Mouse (Mus musculus): Measurements from ENCODE around the gene Pbx3. TPM values are rescaled to one million over a fixed set of nuclear protein-coding genes. Genes with fewer than 3 reads are reported as not detected.

Pbx3 gene
- polyA plus RNA-seq, 1 experiment = 3.2 TPM

DNA sequence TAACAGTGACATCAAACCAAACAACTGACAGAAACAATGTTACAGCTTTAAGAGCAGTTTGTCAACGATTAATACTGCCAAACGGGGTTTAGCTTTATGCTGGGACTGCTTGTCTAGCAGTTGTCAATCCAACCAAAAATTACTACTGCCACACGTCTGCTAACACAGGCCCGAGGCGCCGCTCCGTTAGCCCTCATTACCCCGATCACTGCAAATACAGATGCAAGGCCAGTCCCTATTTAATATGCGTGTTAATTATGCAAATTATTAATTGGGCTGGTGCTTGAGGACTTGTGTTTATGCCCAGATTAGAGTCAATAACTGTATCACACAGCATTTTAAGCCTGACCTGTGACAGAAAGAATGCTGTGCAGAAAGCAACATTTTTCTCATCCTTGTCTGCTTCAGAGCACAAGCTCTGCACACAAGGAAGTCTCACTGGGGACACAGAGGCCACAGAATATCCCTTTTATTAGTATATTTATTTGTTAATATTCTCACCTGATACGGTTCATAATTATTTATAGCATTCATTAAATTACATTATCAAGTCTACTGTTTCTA is 97.2 kb downstream of the Pbx3 start:
- Histone ChIP-seq H3K27me3 (ENCODE audit: control insufficient read depth, insufficient read depth, low read length) (no peaks in the 10 kb centered on the region), H3K4me1 (replicated peaks; ENCODE audit: control insufficient read depth, insufficient read depth, low read length) (no peaks in the 10 kb centered on the region), H3K36me3 (ENCODE audit: control insufficient read depth, insufficient read depth, low read length) (no peaks in the 10 kb centered on the region), H3K4me3 (ENCODE audit: control insufficient read depth, insufficient read depth, low read length) (no peak overlapping the region), H3K27ac (ENCODE audit: control insufficient read depth, insufficient read depth, low read length) (no peak overlapping the region)
- WGBS = 97% methylated on average over 10 of the region's 10 CpGs
- DNase-seq = no peak
- TF ChIP-seq POLR2A (IDR thresholded peaks at IDR 0.05; ENCODE audit: control insufficient read depth, extremely low read depth, insufficient read depth, low read length, poor library complexity) = no peak
- TF ChIP-seq CTCF (IDR thresholded peaks at IDR 0.05; ENCODE audit: borderline replicate concordance, control insufficient read depth, extremely low read depth, insufficient read depth, low read length, poor library complexity) = no peak

DNA sequence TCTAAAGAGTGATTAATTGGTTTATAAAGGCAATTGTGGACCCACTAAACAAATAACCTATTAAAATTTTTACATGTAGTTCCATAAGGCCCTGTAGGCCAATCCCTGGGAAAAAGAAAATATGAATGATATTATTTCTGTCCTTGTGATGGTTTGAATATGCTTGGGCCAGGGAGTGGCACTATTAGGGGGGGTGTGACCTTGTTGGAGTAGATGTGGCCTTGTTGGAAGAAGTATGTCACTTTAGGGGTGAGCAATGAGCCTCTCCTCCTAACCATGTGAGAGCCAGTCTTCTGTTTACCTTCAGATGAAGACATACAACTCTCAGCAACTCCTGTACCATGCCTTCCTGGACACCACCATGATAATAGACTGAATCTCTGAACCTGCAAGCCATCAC is 110.9 kb downstream of the Pbx3 start:
- TF ChIP-seq CTCF (IDR thresholded peaks at IDR 0.05; ENCODE audit: borderline replicate concordance, control insufficient read depth, extremely low read depth, insufficient read depth, low read length, poor library complexity) = no peak
- no peak overlapping the region for H3K4me3 ChIP-seq (ENCODE audit: control insufficient read depth, insufficient read depth, low read length)
- H3K36me3 ChIP-seq (ENCODE audit: control insufficient read depth, insufficient read depth, low read length) = no peaks in the 10 kb centered on the region

DNA sequence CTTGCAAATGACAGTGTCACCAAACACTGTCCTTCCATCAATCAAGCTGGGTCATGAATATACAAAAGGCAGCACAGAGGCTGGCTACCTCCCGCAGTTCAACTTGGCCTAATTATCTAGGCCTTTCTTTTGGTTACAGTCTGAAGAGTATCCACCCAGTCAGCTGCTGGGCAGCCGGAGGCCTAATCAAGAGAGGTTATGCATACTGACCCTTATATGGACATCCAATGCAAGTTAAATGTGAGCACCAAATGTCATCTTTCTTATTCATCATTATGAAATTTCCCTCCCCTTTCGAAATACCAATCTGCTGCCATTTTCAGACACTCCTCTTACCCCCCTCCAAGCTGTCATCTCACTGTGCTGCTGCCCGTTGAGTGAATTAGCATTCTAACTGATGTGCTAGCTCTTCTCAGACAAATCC is 112.3 kb downstream of the Pbx3 start:
- H3K36me3 ChIP-seq (ENCODE audit: control insufficient read depth, insufficient read depth, low read length) = no peaks in the 10 kb centered on the region
- WGBS = 94% methylated on average over 4 of the region's 4 CpGs

More for the DNA sequence above, 110.9 kb downstream of the Pbx3 start:
- H3K27ac ChIP-seq (ENCODE audit: control insufficient read depth, insufficient read depth, low read length) = no peak overlapping the region
- no peak for DNase-seq
- no peaks in the 10 kb centered on the region for H3K27me3 ChIP-seq (ENCODE audit: control insufficient read depth, insufficient read depth, low read length)
- no peaks in the 10 kb centered on the region for H3K4me1 ChIP-seq (replicated peaks; ENCODE audit: control insufficient read depth, insufficient read depth, low read length)

DNA sequence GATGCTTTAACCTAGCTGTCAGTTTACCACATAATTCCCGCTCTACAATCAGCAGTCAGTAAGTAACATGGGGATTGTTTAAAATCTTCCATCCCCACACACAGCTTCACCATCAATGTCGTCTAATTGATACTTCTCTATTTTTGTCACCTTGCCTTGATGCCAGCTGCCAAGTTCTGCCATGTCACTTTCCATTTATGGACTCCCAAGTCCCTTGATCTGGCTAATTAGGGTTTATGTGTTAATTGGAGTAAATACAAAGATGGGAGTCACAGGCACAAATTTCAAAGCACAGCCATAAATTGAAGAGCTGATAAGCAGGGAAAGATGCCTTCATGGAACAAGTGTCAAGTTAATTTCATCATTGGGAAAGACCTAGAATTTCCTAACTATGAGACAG is 114.7 kb downstream of the Pbx3 start:
- Histone ChIP-seq H3K27ac (ENCODE audit: control insufficient read depth, insufficient read depth, low read length) (no peak overlapping the region), H3K36me3 (ENCODE audit: control insufficient read depth, insufficient read depth, low read length) (no peaks in the 10 kb centered on the region), H3K4me3 (ENCODE audit: control insufficient read depth, insufficient read depth, low read length) (no peak overlapping the region), H3K4me1 (replicated peaks; ENCODE audit: control insufficient read depth, insufficient read depth, low read length) (no peaks in the 10 kb centered on the region), H3K27me3 (ENCODE audit: control insufficient read depth, insufficient read depth, low read length) (no peaks in the 10 kb centered on the region)
- 83% methylated on average over 2 of the region's 2 CpGs for WGBS
- no peak for DNase-seq
- no peak for TF ChIP-seq POLR2A (IDR thresholded peaks at IDR 0.05; ENCODE audit: control insufficient read depth, extremely low read depth, insufficient read depth, low read length, poor library complexity)
- no peak for TF ChIP-seq CTCF (IDR thresholded peaks at IDR 0.05; ENCODE audit: borderline replicate concordance, control insufficient read depth, extremely low read depth, insufficient read depth, low read length, poor library complexity)

More for the DNA sequence above, 112.3 kb downstream of the Pbx3 start:
- no peak for DNase-seq
- H3K4me3 ChIP-seq (ENCODE audit: control insufficient read depth, insufficient read depth, low read length) = no peak overlapping the region
- no peaks in the 10 kb centered on the region for H3K27me3 ChIP-seq (ENCODE audit: control insufficient read depth, insufficient read depth, low read length)
- H3K27ac ChIP-seq (ENCODE audit: control insufficient read depth, insufficient read depth, low read length) = no peak overlapping the region
- H3K4me1 ChIP-seq (replicated peaks; ENCODE audit: control insufficient read depth, insufficient read depth, low read length) = no peaks in the 10 kb centered on the region
- no peak for TF ChIP-seq CTCF (IDR thresholded peaks at IDR 0.05; ENCODE audit: borderline replicate concordance, control insufficient read depth, extremely low read depth, insufficient read depth, low read length, poor library complexity)
- TF ChIP-seq POLR2A (IDR thresholded peaks at IDR 0.05; ENCODE audit: control insufficient read depth, extremely low read depth, insufficient read depth, low read length, poor library complexity) = no peak

DNA sequence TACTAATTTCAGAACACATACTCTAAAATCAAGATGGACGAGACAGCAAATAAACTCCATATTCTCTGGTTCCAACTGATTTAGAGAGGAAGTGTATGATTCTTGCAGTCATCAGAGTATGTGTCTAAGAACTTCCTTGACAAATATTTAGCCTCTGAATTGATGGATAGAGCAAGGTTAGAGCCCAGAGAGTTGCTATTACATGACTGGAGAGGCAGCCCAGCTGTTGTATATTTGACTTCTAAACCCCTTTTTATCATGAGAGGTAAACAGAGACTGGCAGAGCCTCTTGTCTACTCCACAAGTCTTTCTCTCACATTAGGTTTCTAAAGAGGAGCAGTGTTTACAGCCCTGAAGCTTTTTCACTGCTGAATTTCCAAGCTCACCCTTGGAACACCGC is 115.3 kb downstream of the Pbx3 start:
- Histone ChIP-seq H3K36me3 (ENCODE audit: control insufficient read depth, insufficient read depth, low read length) (no peaks in the 10 kb centered on the region), H3K27ac (ENCODE audit: control insufficient read depth, insufficient read depth, low read length) (no peak overlapping the region), H3K27me3 (ENCODE audit: control insufficient read depth, insufficient read depth, low read length) (no peaks in the 10 kb centered on the region), H3K4me3 (ENCODE audit: control insufficient read depth, insufficient read depth, low read length) (no peak overlapping the region), H3K4me1 (replicated peaks; ENCODE audit: control insufficient read depth, insufficient read depth, low read length) (no peaks in the 10 kb centered on the region)
- TF ChIP-seq CTCF (IDR thresholded peaks at IDR 0.05; ENCODE audit: borderline replicate concordance, control insufficient read depth, extremely low read depth, insufficient read depth, low read length, poor library complexity) (no peak), POLR2A (IDR thresholded peaks at IDR 0.05; ENCODE audit: control insufficient read depth, extremely low read depth, insufficient read depth, low read length, poor library complexity) (no peak)
- DNase-seq = no peak
- whole genome bisulfite sequencing = 96% methylated on average over 2 of the region's 2 CpGs

DNA sequence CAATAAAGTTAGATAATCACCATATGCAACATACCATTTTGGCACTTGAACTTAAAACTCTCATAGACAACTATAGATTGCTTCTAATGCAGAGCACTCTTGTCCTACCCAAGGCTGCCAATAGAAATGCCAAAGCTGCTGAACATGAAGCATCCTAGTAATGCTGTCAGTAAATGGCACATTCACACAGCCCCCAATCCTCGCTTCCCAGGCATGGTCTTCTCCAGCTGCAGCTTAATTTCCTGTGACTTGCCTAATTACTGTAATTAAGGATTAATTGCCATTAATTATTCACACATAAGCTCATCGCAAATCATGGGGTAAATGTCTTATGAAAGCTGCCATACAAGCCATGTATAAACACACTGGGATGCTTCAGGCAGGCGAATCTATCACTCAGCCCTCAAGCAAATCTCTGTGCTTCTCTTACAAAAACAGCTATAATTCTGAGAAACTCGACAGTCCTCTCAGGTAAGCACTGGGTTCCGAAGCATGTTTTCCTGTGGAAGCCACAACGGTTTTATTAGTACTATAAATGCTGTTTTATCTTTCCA is 116.9 kb downstream of the Pbx3 start:
- Histone ChIP-seq H3K4me1 (replicated peaks; ENCODE audit: control insufficient read depth, insufficient read depth, low read length) (no peaks in the 10 kb centered on the region), H3K4me3 (ENCODE audit: control insufficient read depth, insufficient read depth, low read length) (no peak overlapping the region), H3K27me3 (ENCODE audit: control insufficient read depth, insufficient read depth, low read length) (no peaks in the 10 kb centered on the region), H3K27ac (ENCODE audit: control insufficient read depth, insufficient read depth, low read length) (no peak overlapping the region), H3K36me3 (ENCODE audit: control insufficient read depth, insufficient read depth, low read length) (no peaks in the 10 kb centered on the region)
- DNase-seq = no peak
- TF ChIP-seq POLR2A (IDR thresholded peaks at IDR 0.05; ENCODE audit: control insufficient read depth, extremely low read depth, insufficient read depth, low read length, poor library complexity) (no peak), CTCF (IDR thresholded peaks at IDR 0.05; ENCODE audit: borderline replicate concordance, control insufficient read depth, extremely low read depth, insufficient read depth, low read length, poor library complexity) (no peak)
- WGBS = 88% methylated on average over 6 of the region's 6 CpGs

DNA sequence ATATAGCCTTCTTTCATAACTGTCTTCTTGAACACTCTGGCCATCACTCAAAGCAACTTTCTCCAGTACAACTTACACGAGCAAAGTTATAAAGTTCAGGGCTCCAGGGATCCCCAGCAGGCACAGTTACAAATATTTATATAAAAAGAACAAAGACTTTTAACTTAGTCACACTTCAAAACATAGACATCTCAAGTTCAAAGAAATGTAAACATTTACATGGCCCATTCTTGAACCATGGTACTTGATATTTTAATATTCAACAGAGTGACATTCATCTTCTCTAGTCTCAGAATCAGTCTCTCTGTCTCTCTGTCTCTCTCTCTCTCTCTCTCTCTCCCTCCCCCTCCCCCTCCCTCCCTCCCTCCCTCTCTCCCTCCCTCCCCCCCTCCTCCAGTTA is 119.3 kb downstream of the Pbx3 start:
- Histone ChIP-seq H3K4me3 (ENCODE audit: control insufficient read depth, insufficient read depth, low read length) (no peak overlapping the region), H3K36me3 (ENCODE audit: control insufficient read depth, insufficient read depth, low read length) (no peaks in the 10 kb centered on the region), H3K4me1 (replicated peaks; ENCODE audit: control insufficient read depth, insufficient read depth, low read length) (0 out of 2 replicates have a peak, but pooled peaks cover 3% of the 10 kb centered on the region), H3K27me3 (ENCODE audit: control insufficient read depth, insufficient read depth, low read length) (peaks cover 6% of the 10 kb centered on the region; the same call in 1 of the 2 replicates), H3K27ac (ENCODE audit: control insufficient read depth, insufficient read depth, low read length) (no peak overlapping the region)
- DNase-seq = no peak
- TF ChIP-seq POLR2A (IDR thresholded peaks at IDR 0.05; ENCODE audit: control insufficient read depth, extremely low read depth, insufficient read depth, low read length, poor library complexity) = no peak
- no peak for TF ChIP-seq CTCF (IDR thresholded peaks at IDR 0.05; ENCODE audit: borderline replicate concordance, control insufficient read depth, extremely low read depth, insufficient read depth, low read length, poor library complexity)
- WGBS = 73% methylated on average over 1 of the region's 1 CpGs

Measured in thymus, adult 2 months (tissue).